Mouse (Mus musculus) midbrain, embryonic 14.5 days (tissue): ENCODE measurements around the gene Hoxd11. TPM values are rescaled to one million over a fixed set of nuclear protein-coding genes. Genes with fewer than 3 reads are reported as not detected.

Source experiments
- ATAC-seq: fragments of 200-750 bp; cut with Nextera tagmentation; 2 replicates; pipeline ENCODE4 v1.8.0; 2017; ENCODE audit warnings: moderate number of reproducible peaks, moderate library complexity; ENCODE audit not compliant: low FRiP score, low TSS enrichment
- DNase-seq: peaks from one replicate; pipeline ENCODE4 v3.0.0-alpha.2; 2015
- H3K27ac ChIP-seq: fragments of 300-500 bp; sonication (generic); replicated peaks from 2 replicates; pipeline ENCODE4 v1.5.1; 2014; ENCODE audit warnings: mild to moderate bottlenecking, low read depth, low read length, moderate library complexity
- H3K27me3 ChIP-seq: fragments of 300-500 bp; sonication (generic); 2 replicates; pipeline ENCODE4 v1.6.1; 2014; ENCODE audit warnings: low read length, control low read depth, mixed read lengths; ENCODE audit not compliant: control insufficient read depth, insufficient read depth
- H3K36me3 ChIP-seq: fragments of 300-500 bp; sonication (generic); 2 replicates; pipeline ENCODE4 v1.6.1; 2014; ENCODE audit warnings: low read length, control low read depth; ENCODE audit not compliant: control insufficient read depth, insufficient read depth
- H3K4me1 ChIP-seq: fragments of 300-500 bp; sonication (generic); 2 replicates; pipeline ENCODE4 v1.6.1; 2014; ENCODE audit warnings: mild to moderate bottlenecking, antibody characterized with exemption, low read length, control low read depth; ENCODE audit not compliant: control insufficient read depth, insufficient read depth
- H3K4me2 ChIP-seq: fragments of 300-500 bp; sonication (generic); 2 replicates; pipeline ENCODE4 v1.6.1; 2014; ENCODE audit warnings: mild to moderate bottlenecking, low read length, moderate library complexity
- H3K4me3 ChIP-seq: fragments of 300-500 bp; sonication (generic); replicated peaks from 2 replicates; pipeline ENCODE4 v1.5.1; 2014; ENCODE audit warnings: low read depth, low read length
- H3K9ac ChIP-seq: fragments of 300-500 bp; sonication (generic); replicated peaks from 2 replicates; pipeline ENCODE4 v1.6.1; 2014; ENCODE audit warnings: mild to moderate bottlenecking, low read length, moderate library complexity
- H3K9me3 ChIP-seq: fragments of 300-500 bp; sonication (generic); 2 replicates; pipeline ENCODE4 v1.6.1; 2016; ENCODE audit warnings: low read length, control low read depth, mixed read lengths; ENCODE audit not compliant: control insufficient read depth
- WGBS: fragments of 180-500 bp; shearing (Covaris S2); extraction: QIAGEN DNeasy Blood & Tissue Kit; methylation state at CpG from one replicate; pipeline ENCODE4 v1.1.7; 2014; 5-methylcytosine and 5-hydroxymethylcytosine counted together
- polyA plus RNA-seq: library from polyadenylated mRNA; unstranded; fragments of >200 nt; fragmentation: Nextera tagmentation; extraction: Ambion mirVana; gene quantifications from 2 replicates; pipeline ENCODE4 v1.2.1, GENCODE M21; 2014

The Hoxd11 gene
- polyA plus RNA-seq, 1 experiment from 2014 or later: not detected

- WGBS: under 1% methylated on average over 12 of the region's 12 CpGs
- Histone ChIP-seq H3K9ac (no peak overlapping the region), H3K4me1 (0 out of 2 replicates have a peak, but pooled peaks cover 4% of the 10 kb centered on the region), H3K4me3 (no peak overlapping the region), H3K27ac (no peak overlapping the region), H3K9me3 (no peaks in the 10 kb centered on the region), H3K36me3 (no peaks in the 10 kb centered on the region), H3K4me2 (no peak overlapping the region), H3K27me3 (peaks cover 98% of the 10 kb centered on the region)
- DNase-seq (no peak), ATAC-seq (no peak)
These were observed 4.7 kb downstream of the Hoxd11 start for GRCm38 (mm10) chr2:74684106-74684505.

- 15% methylated on average over 4 of the region's 4 CpGs for WGBS
- no peak for DNase-seq
- no peak for ATAC-seq
- Histone ChIP-seq H3K9ac (no peak overlapping the region), H3K4me2 (no peak overlapping the region), H3K27me3 (peaks cover 98% of the 10 kb centered on the region), H3K4me3 (no peak overlapping the region), H3K27ac (no peak overlapping the region), H3K4me1 (0 out of 2 replicates have a peak, but pooled peaks cover 4% of the 10 kb centered on the region), H3K9me3 (no peaks in the 10 kb centered on the region), H3K36me3 (no peaks in the 10 kb centered on the region)
These were observed 5.8 kb downstream of the Hoxd11 start for GRCm38 (mm10) chr2:74685059-74685603.

- no peak overlapping the region for H3K4me2 ChIP-seq
- H3K9me3 ChIP-seq: no peaks in the 10 kb centered on the region; the same call in 1 of the 2 replicates
- H3K4me3 ChIP-seq: no peak overlapping the region
- 5% methylated on average over 17 of the region's 17 CpGs for WGBS
- peak; percentile 88 for DNase-seq
- H3K36me3 ChIP-seq: no peaks in the 10 kb centered on the region
- no peak for ATAC-seq
- 0 out of 2 replicates have a peak, but pooled peaks cover 4% of the 10 kb centered on the region for H3K4me1 ChIP-seq
- H3K27ac ChIP-seq: no peak overlapping the region
- H3K9ac ChIP-seq: no peak overlapping the region
- peaks cover 95% of the 10 kb centered on the region for H3K27me3 ChIP-seq
These were observed 7.1 kb downstream of the Hoxd11 start for GRCm38 (mm10) chr2:74686301-74686987.

DNA sequence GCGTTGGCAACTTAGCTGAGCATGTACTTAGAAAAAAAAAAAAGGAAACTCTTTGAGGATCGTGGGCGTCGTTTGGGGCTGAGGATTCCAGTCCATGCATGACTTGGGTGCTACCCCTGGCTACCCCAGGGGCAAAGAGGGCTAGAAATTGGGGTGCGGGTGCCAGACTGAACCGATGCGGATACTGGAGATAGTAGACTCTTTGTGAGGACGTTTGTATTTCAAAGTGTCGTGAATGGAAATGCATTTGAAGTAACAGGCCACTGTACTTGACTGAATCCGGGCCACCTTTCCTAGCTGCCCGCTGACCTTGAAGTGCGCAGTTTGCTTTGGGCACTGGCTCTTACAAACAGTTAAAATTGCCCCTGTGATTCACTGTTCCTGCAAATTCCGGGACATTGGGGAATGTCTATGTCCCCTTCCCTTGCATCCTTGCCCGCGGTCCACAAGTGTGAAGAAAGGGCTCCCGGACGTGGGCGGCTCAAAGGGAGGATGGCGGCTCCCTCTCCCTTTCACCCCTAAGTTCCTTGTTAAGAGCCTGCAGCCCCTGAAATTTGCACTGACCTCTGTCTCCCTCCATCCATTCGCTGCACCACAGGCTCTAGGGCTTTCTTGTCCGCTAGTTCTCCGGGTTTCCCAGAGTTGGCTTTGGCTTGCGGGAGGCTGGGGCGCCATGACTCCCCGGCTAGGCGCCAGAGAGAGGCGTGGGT is 7.8 kb downstream of the Hoxd11 start:
- no peak for ATAC-seq
- Histone ChIP-seq H3K4me3 (no peak overlapping the region), H3K36me3 (no peaks in the 10 kb centered on the region), H3K27ac (no peak overlapping the region), H3K4me2 (no peak overlapping the region), H3K4me1 (0 out of 2 replicates have a peak, but pooled peaks cover 4% of the 10 kb centered on the region), H3K9ac (no peak overlapping the region), H3K9me3 (no peaks in the 10 kb centered on the region; the same call in 1 of the 2 replicates), H3K27me3 (peaks cover 95% of the 10 kb centered on the region)
- WGBS: under 1% methylated on average over 27 of the region's 27 CpGs
- no peak for DNase-seq

- H3K27ac ChIP-seq: no peak overlapping the region
- H3K9me3 ChIP-seq: no peaks in the 10 kb centered on the region; the same call in 1 of the 2 replicates
- ATAC-seq (no peak), DNase-seq (no peak)
- H3K9ac ChIP-seq: no peak overlapping the region
- no peaks in the 10 kb centered on the region for H3K36me3 ChIP-seq
- 1% methylated on average over 31 of the region's 31 CpGs for WGBS
- no peak overlapping the region for H3K4me2 ChIP-seq
- H3K4me3 ChIP-seq: no peak overlapping the region
- peaks cover 95% of the 10 kb centered on the region for H3K27me3 ChIP-seq
- H3K4me1 ChIP-seq: no peaks in the 10 kb centered on the region
These were observed 8.6 kb downstream of the Hoxd11 start for GRCm38 (mm10) chr2:74687698-74688555.

DNA sequence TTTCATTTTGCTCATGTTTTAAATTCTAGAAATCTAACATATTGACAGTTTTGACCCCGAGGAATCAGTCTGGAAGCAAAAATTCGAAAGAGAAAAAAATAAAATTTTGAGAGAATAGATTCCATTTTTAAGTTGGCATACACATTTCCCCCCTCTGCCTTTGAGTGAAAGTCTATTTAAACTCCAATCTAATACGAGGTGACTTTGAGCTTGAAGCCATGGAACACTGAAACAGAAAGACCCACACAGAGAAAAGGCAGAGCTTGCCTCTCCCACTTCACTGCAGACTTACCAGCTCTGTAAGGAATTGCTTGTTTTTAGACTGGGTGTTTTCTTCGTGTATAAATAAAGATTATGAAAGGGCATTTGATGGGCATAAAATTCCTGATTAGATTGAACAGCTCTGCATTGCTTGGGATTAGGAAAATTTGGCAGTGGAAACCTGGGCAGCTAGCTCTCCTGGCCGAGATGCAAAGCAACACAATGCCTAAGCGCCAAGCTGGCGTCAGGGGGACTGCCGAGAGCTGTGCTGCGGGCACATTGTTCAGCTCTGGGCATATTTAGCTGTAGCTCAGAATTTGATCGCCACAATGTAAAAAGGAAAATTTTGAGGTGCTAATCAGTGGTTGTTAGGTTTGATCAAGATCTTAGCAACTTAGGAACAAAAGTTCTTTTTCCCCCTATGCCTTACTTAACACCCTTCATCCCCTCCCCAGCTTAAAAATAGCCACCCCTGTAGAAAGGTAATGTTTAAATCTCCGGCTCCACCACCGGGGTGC is 9.6 kb downstream of the Hoxd11 start:
- ATAC-seq (no peak), DNase-seq (no peak)
- Histone ChIP-seq H3K4me1 (no peaks in the 10 kb centered on the region), H3K27me3 (peaks cover 95% of the 10 kb centered on the region), H3K4me2 (no peak overlapping the region), H3K4me3 (no peak overlapping the region), H3K9ac (no peak overlapping the region), H3K36me3 (no peaks in the 10 kb centered on the region), H3K9me3 (no peaks in the 10 kb centered on the region; the same call in 1 of the 2 replicates), H3K27ac (no peak overlapping the region)
- WGBS: 3% methylated on average over 12 of the region's 12 CpGs

DNA sequence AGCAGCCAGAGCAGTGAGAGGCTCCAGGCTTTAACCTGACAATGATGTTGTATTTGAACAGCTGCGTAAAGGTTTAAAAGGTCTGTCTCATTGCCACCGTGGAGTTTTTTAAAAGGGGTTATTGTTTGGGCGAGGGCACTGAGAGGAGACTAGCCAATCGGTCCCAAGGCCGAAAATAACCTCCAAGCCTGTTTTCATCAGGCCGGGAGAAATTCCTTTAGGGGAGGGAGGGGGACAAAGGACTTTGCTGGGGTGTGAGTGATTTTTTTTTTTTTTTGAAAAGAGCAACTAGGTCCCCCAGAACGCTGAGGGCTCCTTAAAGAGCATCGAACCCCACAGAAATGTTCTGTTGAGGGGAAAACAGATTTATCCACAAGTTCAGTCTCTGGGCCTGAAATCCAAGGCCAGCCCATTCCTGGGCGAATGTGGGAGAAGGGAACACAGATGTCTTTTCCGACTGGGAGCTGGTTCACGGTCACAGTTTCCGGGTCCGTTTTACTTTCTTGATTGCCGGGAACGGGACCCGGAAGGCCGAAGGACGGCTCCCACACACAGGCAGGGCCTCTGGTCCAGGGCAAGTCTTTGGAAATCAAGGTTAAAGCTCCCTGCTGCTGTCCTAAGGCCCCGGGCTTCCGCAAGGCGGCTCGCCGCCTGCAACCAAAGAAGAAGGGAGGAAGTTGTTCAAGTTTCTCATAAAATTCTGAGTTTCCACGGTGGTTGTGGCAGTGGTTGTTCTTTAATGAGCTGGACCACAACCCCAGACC is 10.4 kb downstream of the Hoxd11 start:
- Histone ChIP-seq H3K9ac (no peak overlapping the region), H3K4me3 (no peak overlapping the region), H3K27me3 (peaks cover 95% of the 10 kb centered on the region), H3K9me3 (no peaks in the 10 kb centered on the region; the same call in 1 of the 2 replicates), H3K4me1 (no peaks in the 10 kb centered on the region), H3K27ac (no peak overlapping the region), H3K36me3 (no peaks in the 10 kb centered on the region), H3K4me2 (no peak overlapping the region)
- 1% methylated on average over 24 of the region's 24 CpGs for WGBS
- DNase-seq (no peak), ATAC-seq (no peak)
